Mouse (Mus musculus) neural tube, embryonic 12.5 days (tissue): ENCODE results near the gene Dedd2. TPM values are rescaled to one million over a fixed set of nuclear protein-coding genes. Genes with fewer than 3 reads are reported as not detected.

ENCODE experiments used
- ATAC-seq: fragments of 200-750 bp; cut with Nextera tagmentation; 2 replicates; pipeline ENCODE4 v1.8.0; 2017; ENCODE audit warnings: low read depth, mild to moderate bottlenecking, moderate TSS enrichment, moderate library complexity; ENCODE audit not compliant: low FRiP score
- H3K27ac ChIP-seq: fragments of 300-500 bp; sonication (generic); 2 replicates; pipeline ENCODE4 v1.5.1; 2016
- H3K27me3 ChIP-seq: fragments of 300-500 bp; sonication (generic); replicated peaks from 2 replicates; pipeline ENCODE4 v1.6.1; 2016; ENCODE audit warnings: mild to moderate bottlenecking
- H3K36me3 ChIP-seq: fragments of 300-500 bp; sonication (generic); 2 replicates; pipeline ENCODE4 v1.6.1; 2016; ENCODE audit warnings: mild to moderate bottlenecking
- H3K4me1 ChIP-seq: fragments of 300-500 bp; sonication (generic); 2 replicates; pipeline ENCODE4 v1.6.1; 2016
- H3K4me2 ChIP-seq: fragments of 300-500 bp; sonication (generic); replicated peaks from 2 replicates; pipeline ENCODE4 v1.6.1; 2016; ENCODE audit warnings: mild to moderate bottlenecking
- H3K4me3 ChIP-seq: fragments of 300-500 bp; sonication (generic); 2 replicates; pipeline ENCODE4 v1.5.1; 2016
- H3K9ac ChIP-seq: fragments of 300-500 bp; sonication (generic); 2 replicates; pipeline ENCODE4 v1.6.1; 2016; ENCODE audit warnings: mild to moderate bottlenecking
- H3K9me3 ChIP-seq: fragments of 300-500 bp; sonication (generic); 2 replicates; pipeline ENCODE4 v1.6.1; 2016; ENCODE audit warnings: mild to moderate bottlenecking
- whole genome bisulfite sequencing: fragments of 180-500 bp; shearing (Covaris S2); methylation state at CpG from one replicate; pipeline ENCODE4 v1.1.7; 2016; 5-methylcytosine and 5-hydroxymethylcytosine counted together
- microRNA-seq: library from miRNA; unstranded; fragments of <30 nt; microRNA quantifications from one replicate; pipeline ENCODE4, GENCODE M21; 2017
- polyA plus RNA-seq: library from polyadenylated mRNA; unstranded; fragments of >200 nt; fragmentation: Nextera tagmentation; extraction: Ambion mirVana; gene quantifications from 2 replicates; pipeline ENCODE4 v1.2.1, GENCODE M21; 2016

Dedd2 gene
- polyA plus RNA-seq, 1 experiment from 2014 or later: 15.5 TPM

DNA sequence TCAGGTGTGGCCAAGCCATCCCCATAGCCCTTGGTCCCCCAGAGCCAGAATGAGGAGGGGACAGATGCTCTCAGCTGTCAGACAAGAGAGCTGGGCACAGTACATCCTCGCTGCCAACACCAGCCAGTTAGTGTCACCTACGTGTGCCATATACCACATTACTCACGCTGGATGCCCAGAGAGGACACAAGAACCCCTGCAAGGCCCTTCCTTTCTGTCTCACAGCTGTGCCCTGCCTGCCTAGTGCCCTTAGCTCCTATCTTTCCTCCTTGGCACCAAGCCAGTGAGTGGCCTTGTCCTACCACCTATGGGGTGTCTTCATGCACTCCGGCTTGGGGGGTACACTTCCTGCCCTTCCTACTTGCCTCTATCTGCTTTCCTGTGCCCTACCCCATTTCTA lies 65.8 kb downstream of the Dedd2 start:
- Histone ChIP-seq H3K27ac (peak overlapping the region; percentile 88; the same call in 1 of the 2 replicates), H3K36me3 (no peaks in the 10 kb centered on the region), H3K27me3 (no peaks in the 10 kb centered on the region), H3K4me3 (peak overlapping the region; percentile 25; the same call in 1 of the 2 replicates), H3K9ac (peak overlapping the region; percentile 58), H3K9me3 (no peaks in the 10 kb centered on the region), H3K4me2 (peak overlapping the region; percentile 54), H3K4me1 (peaks cover 70% of the 10 kb centered on the region)
- no peak for ATAC-seq
- 52% methylated on average over 4 of the region's 4 CpGs for WGBS

DNA sequence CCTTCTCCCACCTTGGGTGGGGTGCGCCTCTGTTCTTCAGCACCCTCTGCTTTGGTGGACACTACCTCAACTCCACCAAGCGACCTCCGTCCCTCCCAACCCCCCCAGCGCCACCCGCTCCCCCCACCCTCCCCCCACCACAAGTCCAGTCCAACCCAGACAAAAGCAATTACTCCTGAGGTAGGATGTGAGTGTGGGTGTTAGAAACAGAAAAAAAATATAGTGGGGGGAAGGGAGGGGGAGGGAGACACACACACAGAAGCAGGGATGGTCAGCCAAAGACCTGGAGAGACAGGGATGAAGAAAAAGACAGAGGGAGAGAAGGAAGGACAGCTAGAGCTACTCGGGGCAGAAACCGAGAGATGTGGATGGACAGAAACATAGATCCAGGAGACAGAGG lies 66.6 kb downstream of the Dedd2 start:
- H3K4me1 ChIP-seq: peaks cover 74% of the 10 kb centered on the region
- peak overlapping the region; percentile 54 for H3K4me2 ChIP-seq
- 31% methylated on average over 7 of the region's 7 CpGs for WGBS
- H3K4me3 ChIP-seq: peak overlapping the region; percentile 25
- H3K27ac ChIP-seq: peak overlapping the region; percentile 88
- no peaks in the 10 kb centered on the region for H3K9me3 ChIP-seq
- H3K27me3 ChIP-seq: no peaks in the 10 kb centered on the region
- peak overlapping the region; percentile 58 for H3K9ac ChIP-seq
- ATAC-seq: no peak
- no peaks in the 10 kb centered on the region for H3K36me3 ChIP-seq

DNA sequence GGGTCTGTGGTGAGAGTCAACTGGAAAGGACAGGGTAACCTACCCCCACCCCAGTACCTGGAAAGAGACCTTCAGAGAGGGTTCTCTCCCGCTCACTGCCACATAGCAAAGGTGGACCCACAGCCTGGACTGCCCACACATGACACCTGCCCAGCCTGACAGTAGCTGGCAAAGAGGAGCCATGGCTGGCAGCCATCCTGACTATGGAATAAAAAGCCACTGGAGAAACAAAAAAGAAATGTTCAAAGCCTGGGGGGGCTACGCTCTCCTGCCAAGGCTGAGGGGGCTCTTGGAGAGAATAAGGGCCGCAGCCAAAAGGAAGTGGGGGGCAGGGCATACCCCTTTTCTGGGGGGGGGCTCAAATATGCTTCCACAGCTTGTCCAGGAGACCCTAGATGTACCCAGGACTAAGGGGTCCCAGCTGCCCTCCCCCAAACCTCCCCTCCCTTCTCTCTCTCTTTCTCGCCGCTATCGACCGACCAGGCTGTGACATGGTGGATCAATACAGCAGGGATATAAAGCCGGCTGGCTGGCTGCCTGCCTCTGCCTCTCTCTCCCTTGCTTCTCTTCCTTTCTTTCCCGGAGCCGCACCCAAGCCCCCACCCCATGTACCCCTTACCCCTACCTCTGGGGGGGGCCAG lies 68.4 kb downstream of the Dedd2 start:
- no peak for ATAC-seq
- H3K27me3 ChIP-seq: no peaks in the 10 kb centered on the region
- H3K27ac ChIP-seq: peak overlapping the region; percentile 88
- peak overlapping the region; percentile 58 for H3K9ac ChIP-seq
- H3K36me3 ChIP-seq: peaks cover 4% of the 10 kb centered on the region; the same call in 1 of the 2 replicates
- H3K4me2 ChIP-seq: peak overlapping the region; percentile 54
- WGBS: 22% methylated on average over 10 of the region's 10 CpGs
- no peaks in the 10 kb centered on the region for H3K9me3 ChIP-seq
- H3K4me1 ChIP-seq: peaks cover 74% of the 10 kb centered on the region
- peak overlapping the region; percentile 25 for H3K4me3 ChIP-seq

DNA sequence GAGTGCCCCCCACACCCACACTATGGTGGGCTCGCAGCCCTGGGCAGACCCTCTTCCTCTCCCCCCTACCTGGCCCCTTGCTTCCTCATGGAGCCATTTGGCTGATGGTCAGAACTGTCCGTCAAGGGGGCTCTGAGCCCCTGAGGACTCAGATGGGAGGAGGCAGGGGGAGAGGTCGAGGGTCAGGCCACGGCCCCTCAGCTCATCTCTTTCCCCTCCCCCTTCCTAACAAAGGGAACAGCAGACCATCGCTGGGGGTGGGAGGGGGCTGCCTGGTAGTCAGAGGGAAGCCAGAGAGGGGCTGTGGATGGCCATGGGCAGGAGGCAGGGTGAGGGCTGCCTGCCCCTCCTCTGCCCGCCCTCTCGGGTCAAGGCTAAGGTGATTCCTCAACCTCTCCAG lies 69.4 kb downstream of the Dedd2 start:
- peak; percentile 27 for ATAC-seq
- no peaks in the 10 kb centered on the region for H3K27me3 ChIP-seq
- peak overlapping the region; percentile 42 for H3K9ac ChIP-seq
- no peaks in the 10 kb centered on the region for H3K9me3 ChIP-seq
- H3K36me3 ChIP-seq: peaks cover 4% of the 10 kb centered on the region; the same call in 1 of the 2 replicates
- peaks cover 68% of the 10 kb centered on the region for H3K4me1 ChIP-seq
- peak overlapping the region; percentile 54 for H3K4me2 ChIP-seq
- peak overlapping the region; percentile 88 for H3K27ac ChIP-seq
- H3K4me3 ChIP-seq: no peak overlapping the region
- WGBS: 0% methylated on average over 7 of the region's 7 CpGs

DNA sequence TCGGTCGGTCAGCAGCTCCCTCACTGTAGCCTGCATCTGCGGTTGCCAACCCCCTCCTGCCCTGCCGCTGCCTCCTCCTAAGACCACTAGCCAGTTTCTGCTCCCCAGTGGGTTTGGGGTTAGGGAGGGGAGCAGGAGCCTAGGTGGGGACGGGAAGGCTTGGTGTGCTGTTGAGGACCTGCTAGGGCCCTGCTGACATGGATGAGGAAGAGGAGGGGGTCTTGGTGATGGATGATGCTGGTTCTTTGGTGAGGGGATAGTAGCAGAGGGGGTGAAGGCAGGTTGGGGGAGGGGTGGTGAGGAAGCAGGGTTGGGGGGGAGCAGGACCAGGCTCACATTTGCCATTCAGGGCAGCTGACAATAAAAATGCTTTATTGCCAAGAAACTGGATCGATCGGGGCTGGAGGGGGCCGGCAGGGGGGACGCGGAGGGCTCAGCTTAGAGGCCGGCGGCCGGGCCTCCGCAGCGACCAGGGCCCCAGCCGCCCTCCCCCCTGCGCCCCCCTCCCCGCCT lies 70.2 kb downstream of the Dedd2 start:
- 0% methylated on average over 5 of the region's 18 CpGs for WGBS
- Histone ChIP-seq H3K4me3 (no peak overlapping the region), H3K27ac (peak overlapping the region; percentile 88), H3K4me2 (peak overlapping the region; percentile 54), H3K9me3 (no peaks in the 10 kb centered on the region), H3K4me1 (peaks cover 60% of the 10 kb centered on the region), H3K36me3 (peaks cover 4% of the 10 kb centered on the region; the same call in 1 of the 2 replicates), H3K27me3 (no peaks in the 10 kb centered on the region), H3K9ac (no peak overlapping the region)
- ATAC-seq: peak; percentile 30

Small RNA genes within 50 kb of the gene (microRNA-seq; reads per million reads assigned to microRNA genes)
- not detected for gene Mir7048

Other genes with a start within 250 kb of the Dedd2 start
- gene Rabac1, start 247.9 kb downstream of the Dedd2 start, polyA plus RNA-seq: 151 and 154 TPM in 2 replicates
- 110 and 118 TPM in 2 replicates for gene Atp1a3, start 214.7 kb downstream of the Dedd2 start, polyA plus RNA-seq
- 18.6 and 19.5 TPM in 2 replicates for gene Grik5, start 148.3 kb downstream of the Dedd2 start, polyA plus RNA-seq
- gene Zfp574, start 148.0 kb downstream of the Dedd2 start, polyA plus RNA-seq: 38.7 and 39.2 TPM in 2 replicates
- gene Pou2f2, start 40.9 kb downstream of the Dedd2 start, polyA plus RNA-seq: 28.1 and 32.6 TPM in 2 replicates
- gene Zfp526, start 810 bp upstream of the Dedd2 start, polyA plus RNA-seq: 2.1 and 2.9 TPM in 2 replicates
- gene Gsk3a, start 17.2 kb upstream of the Dedd2 start, polyA plus RNA-seq: 19.1 and 20.3 TPM in 2 replicates
- 11.9 and 13.1 TPM in 2 replicates for gene Erf, start 30.1 kb upstream of the Dedd2 start, polyA plus RNA-seq
- 44.2 and 45.0 TPM in 2 replicates for gene Cic, start 47.1 kb upstream of the Dedd2 start, polyA plus RNA-seq
- gene Pafah1b3, start 77.4 kb upstream of the Dedd2 start, polyA plus RNA-seq: 400 and 431 TPM in 2 replicates
- 1.1 and 1.5 TPM in 2 replicates for gene Prr19, start 80.8 kb upstream of the Dedd2 start, polyA plus RNA-seq
- gene Tmem145, start 85.5 kb upstream of the Dedd2 start, polyA plus RNA-seq: 26.0 and 28.3 TPM in 2 replicates
- 19.1 and 19.6 TPM in 2 replicates for gene Megf8, start 96.5 kb upstream of the Dedd2 start, polyA plus RNA-seq
- gene Cnfn, start 149.1 kb upstream of the Dedd2 start, polyA plus RNA-seq: not detected in 2 replicates
- gene Lipe, start 178.1 kb upstream of the Dedd2 start, polyA plus RNA-seq: 10.7 and 11.6 TPM in 2 replicates
- 0.37 and 0.53 TPM in 2 replicates for gene Cxcl17, start 192.3 kb upstream of the Dedd2 start, polyA plus RNA-seq